Mouse (Mus musculus) thymus, adult 18-20 months (tissue): ENCODE data around the gene Uqcr10.
"Not testable (repeated sequence)": the region's sequence is repeated elsewhere in the genome, so short reads cannot be mapped to it uniquely, and the experiment has no call there.

ENCODE experiments used
- DNase-seq, 2 experiments: peaks; one replicate each; pipeline ENCODE4 v3.0.0; 2022; ENCODE audit warnings: mixed read lengths in 2 of 2

Uqcr10 gene

GRCm38 (mm10) chr11:4714727-4715126, 10.6 kb upstream of the Uqcr10 start:
- DNase-seq = no peak

GRCm38 (mm10) chr11:4712822-4713221, 8.7 kb upstream of the Uqcr10 start:
- DNase-seq = no peak

- not testable (repeated sequence) for DNase-seq
Measured at GRCm38 (mm10) chr11:4710188-4710587, 6.0 kb upstream of the Uqcr10 start.

- no peak for DNase-seq
Measured at GRCm38 (mm10) chr11:4705178-4705577, 1.0 kb upstream of the Uqcr10 start.

GRCm38 (mm10) chr11:4703688-4704071, 462 bp downstream of the Uqcr10 start:
- no peak for DNase-seq

- no peak for DNase-seq
Measured at GRCm38 (mm10) chr11:4700726-4701125, 3.4 kb downstream of the Uqcr10 start.

- no peak for DNase-seq
Measured at GRCm38 (mm10) chr11:4697043-4697983, 6.8 kb downstream of the Uqcr10 start.

DNA sequence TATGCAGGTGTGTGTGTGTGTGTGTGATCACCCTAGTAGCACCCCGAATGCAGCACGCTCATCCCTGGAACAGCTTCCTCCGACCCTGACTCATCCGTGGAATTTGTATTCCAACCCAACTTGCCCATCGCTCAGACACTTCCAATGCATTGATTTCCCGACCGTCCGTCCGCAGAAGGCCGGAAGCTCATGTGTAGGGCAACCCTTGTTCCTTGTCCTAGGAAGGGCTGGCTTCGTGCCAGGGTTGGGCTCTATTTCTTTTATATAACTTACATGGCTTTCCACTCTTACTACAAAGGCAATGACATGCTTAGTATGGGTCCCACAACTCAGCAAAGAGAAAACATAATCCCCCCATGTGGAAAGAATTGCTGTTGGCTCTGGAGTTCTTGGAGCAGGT, 12.0 kb downstream of the Uqcr10 start:
- no peak for DNase-seq

- DNase-seq = no peak
Measured at GRCm38 (mm10) chr11:4691213-4691612, 12.9 kb downstream of the Uqcr10 start.

- no peak for DNase-seq
Measured at GRCm38 (mm10) chr11:4690353-4690752, 13.8 kb downstream of the Uqcr10 start.

- DNase-seq = no peak
Measured at GRCm38 (mm10) chr11:4688632-4689380, 15.3 kb downstream of the Uqcr10 start.

DNA sequence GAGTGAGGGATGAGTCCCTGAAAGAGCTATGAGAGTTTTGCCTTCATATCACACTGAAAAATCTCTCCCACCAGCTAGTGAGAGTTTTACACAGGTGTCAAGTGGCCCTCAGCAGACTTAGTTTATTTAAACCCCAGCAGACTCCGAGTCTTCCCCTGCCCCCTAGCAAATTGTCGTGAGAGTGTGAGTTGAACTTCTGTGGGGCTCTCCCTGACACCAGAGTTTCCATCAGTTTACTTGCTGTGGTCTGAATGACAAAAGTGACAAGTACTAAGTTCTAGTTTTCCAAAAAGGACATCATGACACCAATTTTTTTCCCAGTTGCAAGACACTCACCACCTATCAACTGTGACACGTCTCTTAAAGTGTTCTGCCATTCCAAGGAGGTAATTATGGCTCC, 16.3 kb downstream of the Uqcr10 start:
- DNase-seq = no peak

GRCm38 (mm10) chr11:4687027-4687426, 17.1 kb downstream of the Uqcr10 start:
- no peak for DNase-seq

- no peak for DNase-seq
Measured at GRCm38 (mm10) chr11:4685510-4685909, 18.6 kb downstream of the Uqcr10 start.

GRCm38 (mm10) chr11:4685071-4685470, 19.1 kb downstream of the Uqcr10 start:
- DNase-seq = no peak

DNA sequence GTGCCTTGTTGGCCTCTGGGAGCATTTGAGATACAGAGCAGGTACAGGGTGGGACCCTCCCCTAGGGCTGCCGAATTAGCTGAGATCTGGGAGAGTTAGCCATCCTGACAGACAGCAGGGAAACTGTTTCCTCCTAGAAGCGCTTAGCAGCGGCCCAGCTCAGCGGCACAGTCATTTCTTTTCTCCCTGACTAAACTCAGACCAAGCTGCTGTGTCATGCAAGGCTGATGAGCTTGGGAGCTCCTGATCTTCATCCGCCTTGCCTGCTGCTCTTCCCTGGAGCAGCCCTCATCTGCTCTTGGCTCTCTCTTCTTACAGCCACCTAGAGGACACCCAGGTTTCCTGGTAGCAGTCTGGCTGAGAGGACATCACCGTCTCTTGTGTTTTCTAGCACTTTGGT, 20.0 kb downstream of the Uqcr10 start:
- no peak for DNase-seq

GRCm38 (mm10) chr11:4683516-4683915, 20.6 kb downstream of the Uqcr10 start:
- no peak for DNase-seq

- no peak for DNase-seq
Measured at GRCm38 (mm10) chr11:4680126-4680525, 24.0 kb downstream of the Uqcr10 start.

DNA sequence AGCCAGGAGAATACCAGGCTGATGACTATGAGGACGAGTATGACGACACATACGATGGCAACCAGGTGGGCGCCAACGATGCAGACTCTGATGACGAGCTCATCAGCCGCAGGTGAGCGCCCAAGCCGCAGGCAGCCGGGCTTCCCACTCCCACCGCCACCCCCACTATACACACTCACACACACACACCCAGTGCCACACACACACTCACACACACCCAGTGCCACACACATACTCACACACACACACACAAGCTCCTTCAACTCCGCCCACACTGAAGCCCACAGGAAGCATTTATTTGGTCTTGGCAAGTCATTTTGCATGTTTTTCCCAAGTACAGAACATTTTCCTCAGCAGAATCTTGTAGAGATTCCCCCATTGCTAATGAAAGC, 24.7 kb downstream of the Uqcr10 start:
- DNase-seq = no peak

DNA sequence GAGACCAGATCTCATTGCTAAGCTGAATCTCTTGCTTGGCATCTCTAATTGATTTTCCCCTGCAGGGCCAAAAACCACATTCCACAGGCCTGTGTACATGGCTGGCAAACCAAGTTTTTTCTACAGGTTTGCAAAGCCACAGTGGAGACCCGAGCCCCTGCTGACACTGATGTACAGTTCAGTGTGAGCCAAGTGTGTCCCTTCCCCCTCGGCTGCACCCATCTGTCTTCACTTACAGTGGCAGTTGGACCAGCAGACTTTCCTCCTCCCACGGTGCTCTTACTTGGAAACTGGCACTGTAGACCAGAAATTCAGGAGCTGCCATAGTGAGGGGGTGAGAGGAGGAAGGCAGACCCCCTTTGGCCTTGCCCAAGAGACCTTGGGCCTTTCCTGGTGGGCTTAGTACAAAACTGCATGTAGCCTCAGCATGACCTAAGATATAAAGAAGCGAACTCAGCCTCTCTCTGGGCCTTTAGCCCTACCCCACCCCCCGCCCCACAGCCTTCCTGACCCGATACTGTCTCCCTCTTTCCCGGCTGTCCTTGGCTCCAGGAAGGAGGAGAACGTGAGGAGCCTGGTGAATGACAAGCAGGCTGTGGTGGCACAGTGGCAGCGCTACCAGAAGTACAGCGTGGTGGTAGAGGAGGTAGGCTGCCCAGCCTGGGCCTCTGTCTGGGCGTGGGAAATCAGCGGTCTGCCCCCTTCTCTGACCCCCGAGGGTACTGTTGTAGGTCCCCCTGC, 25.3 kb downstream of the Uqcr10 start:
- no peak for DNase-seq

DNA sequence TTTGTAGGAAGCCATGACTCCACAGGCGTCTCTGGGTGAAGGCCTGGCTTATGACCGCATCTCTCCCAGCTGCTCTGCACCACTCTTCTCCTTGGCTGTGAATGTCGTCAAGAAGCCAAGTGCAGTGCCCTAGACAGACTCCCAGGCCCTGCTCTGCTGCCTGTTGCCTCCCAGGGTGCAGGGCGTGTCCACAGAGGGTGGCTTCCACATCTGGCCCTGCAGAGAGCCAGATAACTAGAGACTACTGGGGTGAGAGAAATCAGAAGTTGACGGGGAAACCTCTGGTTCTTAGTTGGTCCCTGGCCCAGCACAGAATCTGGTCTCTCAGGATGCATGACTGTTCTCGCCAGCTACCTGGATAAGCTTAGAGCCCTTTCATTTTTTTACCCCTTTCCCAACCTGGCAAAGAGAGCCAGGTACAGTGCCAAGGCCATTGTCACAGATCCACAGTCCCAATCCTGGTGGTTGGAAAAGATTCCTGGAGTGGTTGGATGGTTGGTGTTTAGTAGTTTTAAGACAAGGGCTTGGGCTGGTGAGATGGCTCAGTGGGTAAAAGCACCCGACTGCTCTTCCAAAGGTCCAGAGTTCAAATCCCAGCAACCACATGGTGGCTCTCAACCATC, 26.8 kb downstream of the Uqcr10 start:
- DNase-seq = no peak

GRCm38 (mm10) chr11:4675693-4676092, 28.4 kb downstream of the Uqcr10 start:
- DNase-seq = no peak

GRCm38 (mm10) chr11:4675126-4675562, 29.0 kb downstream of the Uqcr10 start:
- DNase-seq = no peak
